Mouse (Mus musculus) E14TG2a.4 (cell line): ENCODE data around the gene Cib4.

Experiments
- CTCF ChIP-seq: conservative IDR thresholded peaks from 2 replicates; pipeline ENCODE4 v1.5.1; 2014; ENCODE audit warnings: low read length
- NANOG ChIP-seq: IDR thresholded peaks from 2 replicates; pipeline ENCODE4 v1.6.1; 2014; ENCODE audit warnings: borderline replicate concordance, low read length, mixed read lengths
- POU5F1 ChIP-seq: IDR thresholded peaks from 2 replicates; pipeline ENCODE4 v1.6.1; 2014; ENCODE audit warnings: low read length, borderline replicate concordance

DNA sequence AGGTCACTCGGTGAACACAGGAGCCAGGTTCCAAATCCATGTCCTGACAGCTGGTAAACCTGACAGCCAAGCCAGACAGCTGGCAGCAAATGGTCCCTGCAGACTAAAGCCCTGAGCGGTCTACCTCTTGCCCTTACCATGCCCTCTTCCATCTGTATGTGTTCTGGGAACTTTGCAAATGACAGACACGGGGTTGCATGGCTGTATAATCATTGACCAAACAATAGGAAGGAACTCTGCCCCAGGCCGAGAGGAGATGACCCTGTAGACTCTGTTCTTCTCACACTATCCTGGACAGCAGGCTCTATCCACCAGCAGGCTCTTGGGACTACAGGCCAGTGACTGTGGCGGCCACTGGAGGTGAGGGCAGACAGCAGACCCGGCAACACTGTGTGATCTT, 11.0 kb downstream of the Cib4 start:
- TF ChIP-seq CTCF: no peak
- TF ChIP-seq NANOG: no peak
- TF ChIP-seq POU5F1: no peak
